Mouse (Mus musculus) left cerebral cortex, adult 8-10 months (tissue): ENCODE data around the gene Ly6f. TPM values are rescaled to one million over a fixed set of nuclear protein-coding genes. Genes with fewer than 3 reads are reported as not detected.
"Not testable (repeated sequence)": the region's sequence is repeated elsewhere in the genome, so short reads cannot be mapped to it uniquely, and the experiment has no call there.

Experiments
- DNase-seq, 2 experiments: peaks; one replicate each; pipeline ENCODE4 v3.0.0; 2022; ENCODE audit warnings: low spot score in 2 of 2
- total RNA-seq, 4 experiments: library from RNA; stranded (reverse); gene quantifications; 2 replicates each; pipeline ENCODE4 v1.2.4; 2022

The Ly6f gene
- total RNA-seq: not detected

- no peak for DNase-seq
Measured at GRCm38 (mm10) chr15:75268121-75268520, at the start of gene Ly6f. TSS of gene Ly6f (plus strand) at chr15:75268421.

- no peak for DNase-seq
Measured at GRCm38 (mm10) chr15:75221942-75222341, 46.3 kb upstream of the Ly6f start.

DNA sequence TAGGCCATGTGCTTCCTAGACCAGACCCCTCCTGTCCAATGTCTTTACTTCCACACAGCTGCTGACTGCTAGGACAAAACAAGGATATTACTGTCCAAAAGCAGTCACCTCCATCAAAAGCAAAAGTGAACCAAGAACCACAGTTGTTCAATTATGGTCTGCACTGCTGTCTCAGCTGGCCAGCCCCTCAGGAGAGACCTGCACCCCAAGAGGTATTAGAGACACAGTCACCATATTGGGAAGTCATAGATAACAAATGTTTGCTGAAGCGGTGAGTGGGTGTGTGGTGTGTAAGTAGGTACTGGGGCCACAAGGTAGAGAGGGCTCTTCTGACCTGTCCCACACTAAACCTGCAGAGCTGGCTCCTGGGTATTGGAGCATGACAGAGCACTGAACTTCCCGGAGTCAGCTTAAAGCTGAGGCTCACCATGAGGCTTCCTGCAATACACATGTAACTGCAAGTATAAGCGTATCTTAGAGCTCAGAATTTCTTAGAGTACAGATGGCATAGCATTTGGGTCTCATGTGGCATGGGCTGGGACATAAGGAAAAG, 30.4 kb upstream of the Ly6f start:
- no peak for DNase-seq

DNA sequence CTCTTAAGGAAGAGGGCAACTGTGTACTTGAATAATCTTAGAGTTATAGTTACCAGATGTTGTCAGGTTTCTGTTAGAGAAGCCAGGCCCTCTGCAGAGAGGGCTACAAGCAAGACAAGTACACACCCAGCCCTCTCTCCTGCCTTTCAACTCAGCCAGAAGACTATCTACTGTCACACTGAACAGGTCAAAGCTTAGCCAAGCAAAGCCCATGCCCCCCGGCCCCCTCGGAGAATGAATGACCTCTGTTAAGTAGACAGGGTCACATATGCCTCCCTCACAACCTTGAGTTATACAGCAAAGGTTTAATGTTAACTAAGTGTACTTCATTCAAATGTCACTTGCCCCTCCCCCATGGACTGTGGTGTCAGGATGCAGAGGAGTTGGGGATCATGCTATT, 27.7 kb upstream of the Ly6f start:
- DNase-seq: no peak

GRCm38 (mm10) chr15:75242756-75243640, 25.2 kb upstream of the Ly6f start:
- DNase-seq: no peak

DNA sequence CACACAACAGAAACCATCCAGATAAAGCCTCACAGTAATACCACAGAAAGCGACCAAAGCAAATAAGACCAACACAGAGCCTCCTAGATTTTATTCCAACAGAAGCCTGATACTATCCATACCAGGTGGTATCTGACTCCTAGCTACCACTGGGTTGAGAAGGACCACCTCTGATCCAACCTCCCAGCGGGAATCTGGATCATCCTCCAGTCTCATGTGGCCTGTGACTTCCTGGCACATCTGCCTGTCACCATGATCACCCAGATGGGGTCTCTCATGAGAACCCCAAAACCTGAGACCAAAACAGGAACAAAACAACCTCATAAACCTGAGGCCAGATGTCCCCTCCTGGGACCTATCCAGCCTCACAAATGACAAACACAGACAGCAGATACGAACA, 13.6 kb upstream of the Ly6f start:
- DNase-seq: no peak

- DNase-seq: no peak
Measured at GRCm38 (mm10) chr15:75265863-75266262, 2.4 kb upstream of the Ly6f start.

GRCm38 (mm10) chr15:75266626-75267025, 1.6 kb upstream of the Ly6f start:
- no peak for DNase-seq

DNA sequence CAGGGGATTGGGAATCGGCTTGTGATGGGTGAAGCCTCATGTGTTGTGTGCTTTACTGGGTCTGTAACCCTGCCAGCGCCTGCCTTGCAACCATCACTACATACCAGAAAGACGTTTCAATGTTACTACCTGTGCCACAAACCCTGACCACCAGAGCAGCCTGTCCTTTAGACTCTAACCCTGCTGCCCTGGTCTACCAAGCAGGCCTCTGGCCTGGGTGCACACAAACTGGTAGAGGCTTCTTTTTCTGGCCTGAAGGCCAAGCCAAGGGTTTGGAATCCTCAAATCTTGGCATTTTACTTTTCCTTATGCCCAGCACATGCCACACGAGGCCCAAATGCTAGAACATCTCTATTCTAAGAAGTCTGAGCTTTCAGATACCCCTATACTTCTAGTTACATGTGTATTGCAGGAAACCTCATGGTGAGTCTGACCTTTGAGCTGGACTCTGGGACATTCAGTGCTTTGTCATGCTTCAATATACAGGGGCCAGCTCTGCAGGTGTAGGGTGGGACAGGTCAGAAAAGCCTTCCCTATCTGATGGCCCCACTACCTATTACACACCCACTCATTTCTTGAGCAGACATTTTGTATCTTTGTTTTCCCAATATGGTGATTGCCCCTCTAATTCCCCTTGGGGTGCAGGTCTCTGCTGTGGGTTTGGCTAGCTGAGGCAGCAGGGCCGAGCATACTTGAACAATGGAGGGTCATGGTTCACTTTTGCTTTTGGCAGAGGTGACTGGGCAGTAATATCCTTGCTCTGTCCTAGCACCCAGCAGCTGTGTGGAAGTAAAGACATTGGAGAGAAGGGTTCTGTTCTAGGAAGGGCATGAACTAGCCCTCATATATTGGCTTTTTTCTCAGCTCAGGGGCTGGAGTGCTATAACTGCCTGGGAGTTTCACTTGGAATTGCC, 952 bp downstream of the Ly6f start:
- DNase-seq: no peak

- DNase-seq: no peak
Measured at GRCm38 (mm10) chr15:75270169-75270568, 1.9 kb downstream of the Ly6f start.

DNA sequence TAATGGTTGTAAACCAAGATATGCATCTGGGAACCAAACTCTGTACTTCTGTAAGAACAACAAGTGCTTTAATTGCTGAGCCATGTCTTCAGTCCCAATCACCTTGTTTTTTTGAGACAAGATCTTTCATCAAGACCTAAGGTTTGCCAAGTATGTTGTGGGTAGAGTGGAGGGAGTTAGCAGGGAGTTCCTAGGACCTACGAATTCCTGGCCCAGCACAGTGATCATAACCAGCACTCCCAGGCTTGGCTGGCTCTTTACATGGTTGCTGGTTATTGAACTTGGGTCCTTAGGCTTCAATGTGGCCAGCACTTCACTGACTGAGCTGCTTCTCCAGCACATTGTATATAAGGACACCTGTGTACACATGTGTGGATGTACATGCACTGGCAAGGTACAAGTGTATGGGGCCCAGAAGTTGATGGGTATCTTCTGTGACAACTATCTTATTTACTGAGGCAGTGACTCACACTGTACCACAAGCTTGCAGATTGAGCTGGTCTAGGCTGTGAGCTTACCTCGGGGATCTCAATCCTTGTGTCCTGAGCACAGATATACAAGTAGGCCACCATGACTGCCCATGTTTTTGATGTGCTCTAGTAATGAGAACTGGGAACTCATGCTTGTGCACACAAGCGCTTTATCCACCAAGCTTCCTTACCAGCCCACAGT, 2.6 kb downstream of the Ly6f start:
- no peak for DNase-seq

- no peak for DNase-seq
Measured at GRCm38 (mm10) chr15:75271426-75271825, 3.2 kb downstream of the Ly6f start.

DNA sequence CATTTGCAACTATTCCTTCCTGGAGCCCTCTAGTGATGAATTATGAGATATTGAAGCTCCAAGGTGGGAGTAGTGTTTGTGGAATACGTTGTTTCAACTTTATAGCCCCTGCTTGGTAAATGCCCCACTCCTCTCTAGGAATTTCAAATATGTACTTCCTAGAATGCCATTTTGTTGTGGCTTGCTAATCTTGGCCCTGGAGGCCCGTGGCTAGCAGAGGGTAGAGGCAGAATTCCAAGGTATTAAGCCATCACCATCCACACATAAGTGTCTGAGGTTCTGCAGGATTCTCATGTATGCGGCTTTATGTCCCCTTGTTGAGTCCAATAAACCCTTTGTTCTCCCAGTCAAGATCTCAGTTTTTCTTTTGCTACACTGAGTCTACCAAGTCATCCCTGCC, 3.7 kb downstream of the Ly6f start:
- no peak for DNase-seq

- DNase-seq: not testable (repeated sequence)
Measured at GRCm38 (mm10) chr15:75281991-75282390, 13.8 kb downstream of the Ly6f start.

GRCm38 (mm10) chr15:75286512-75286911, 18.3 kb downstream of the Ly6f start:
- not testable (repeated sequence) for DNase-seq

- no peak for DNase-seq
Measured at GRCm38 (mm10) chr15:75292377-75292776, 24.2 kb downstream of the Ly6f start.

DNA sequence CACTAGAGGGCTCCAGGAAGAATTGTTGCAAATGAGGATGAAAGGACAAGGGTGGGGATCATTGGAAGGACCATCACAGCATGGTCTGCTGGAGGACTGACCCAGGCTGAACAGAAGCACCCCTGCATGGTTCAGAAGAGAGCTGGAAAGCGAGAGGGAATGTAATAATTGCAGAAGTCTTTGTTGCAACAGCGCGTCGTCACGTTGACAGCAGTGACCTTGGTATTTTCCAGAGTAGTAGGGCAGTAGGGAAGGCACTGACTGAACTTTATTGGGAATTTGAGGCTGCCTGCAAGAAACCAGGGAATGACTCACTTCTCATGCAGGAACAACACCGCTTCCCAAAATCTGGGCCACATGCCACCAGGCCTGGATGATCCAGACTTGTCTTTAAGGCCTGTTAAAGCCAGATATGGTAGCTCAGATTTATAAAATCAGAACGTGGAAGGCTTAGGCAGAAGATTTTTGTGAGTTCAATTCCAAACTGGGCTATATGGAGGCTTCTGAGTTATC, 25.7 kb downstream of the Ly6f start:
- no peak for DNase-seq

- DNase-seq: no peak
Measured at GRCm38 (mm10) chr15:75306101-75306500, 37.9 kb downstream of the Ly6f start.

DNA sequence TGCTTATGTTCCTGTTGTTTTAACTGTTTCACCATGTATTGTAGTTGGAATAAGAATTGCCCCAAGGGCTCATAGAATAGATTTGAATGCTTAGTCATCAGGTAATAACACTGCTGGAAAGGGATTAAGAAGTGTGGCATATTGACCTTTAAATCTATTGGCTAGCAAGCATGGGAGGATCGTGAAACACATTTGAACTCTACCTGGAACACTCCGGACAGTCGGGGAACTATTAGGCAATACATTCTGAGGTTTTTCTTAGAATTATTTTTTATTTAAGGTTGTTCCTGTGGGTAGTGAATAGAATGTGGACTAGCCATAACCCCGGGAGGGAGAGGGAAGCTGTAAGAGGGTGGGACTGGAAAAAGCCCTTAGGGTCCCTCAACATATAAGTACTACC, 41.0 kb downstream of the Ly6f start:
- no peak for DNase-seq

GRCm38 (mm10) chr15:75309946-75310345, 41.7 kb downstream of the Ly6f start:
- no peak for DNase-seq

GRCm38 (mm10) chr15:75314421-75314820, 46.2 kb downstream of the Ly6f start:
- no peak for DNase-seq
